Mouse (Mus musculus) heart, adult 2 months (tissue): ENCODE measurements at regions not wholly inside any gene's neighbourhood (a gene's known extent, or its start where the extent isn't known, plus 50 kb on each side); places are given as distances from the start of the nearest gene placed in this dataset.

Experiments
- CTCF ChIP-seq: fragments of 200-600 bp; IDR thresholded peaks from 2 replicates; pipeline ENCODE4 v1.8.1; 2022; ENCODE audit warnings: antibody characterized with exemption, mild to moderate bottlenecking, moderate library complexity
- POLR2A ChIP-seq: fragments of 200-500 bp; IDR thresholded peaks from 2 replicates; pipeline ENCODE4 v1.6.1; 2011; ENCODE audit warnings: mild to moderate bottlenecking, low read depth, low read length, control low read depth; ENCODE audit not compliant: insufficient read depth

GRCm38 (mm10) chr7:111877591-111877990 is 97.8 kb upstream of the Galnt18 start:
- TF ChIP-seq CTCF (no peak), POLR2A (no peak)
